Mouse (Mus musculus): ENCODE measurements around the gene Asf1a.
"Not testable (repeated sequence)": the region's sequence is repeated elsewhere in the genome, so short reads cannot be mapped to it uniquely, and the experiment has no call there.

The Asf1a gene

DNA sequence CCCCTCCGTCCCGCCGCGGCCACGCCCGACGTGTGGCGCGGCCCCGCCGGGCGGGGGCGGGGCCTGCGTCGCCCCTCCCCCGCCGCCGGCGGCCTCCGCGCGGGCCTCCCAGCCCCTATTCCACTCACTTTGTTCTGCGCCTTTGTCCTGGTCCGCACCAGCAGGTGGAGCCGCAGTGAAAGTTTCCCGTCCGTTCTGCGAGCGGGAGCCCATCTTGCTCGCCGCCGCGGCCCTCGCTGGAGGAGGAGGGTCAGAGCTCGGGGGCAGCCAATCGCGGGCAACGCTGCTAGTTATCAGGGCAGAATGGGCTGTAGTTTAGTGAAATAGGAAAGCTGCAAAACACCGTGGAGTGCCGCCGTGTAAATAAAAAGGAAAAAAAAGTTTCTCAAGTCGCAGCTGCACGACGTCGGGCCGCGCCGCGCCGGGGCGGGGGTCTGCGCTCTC is at the start of gene Asf1a:
Gene Asf1a, plus strand, starts transcription at position 81 of the 444 bp plus-strand sequence.
- DNase-seq: peak; percentile 99

DNA sequence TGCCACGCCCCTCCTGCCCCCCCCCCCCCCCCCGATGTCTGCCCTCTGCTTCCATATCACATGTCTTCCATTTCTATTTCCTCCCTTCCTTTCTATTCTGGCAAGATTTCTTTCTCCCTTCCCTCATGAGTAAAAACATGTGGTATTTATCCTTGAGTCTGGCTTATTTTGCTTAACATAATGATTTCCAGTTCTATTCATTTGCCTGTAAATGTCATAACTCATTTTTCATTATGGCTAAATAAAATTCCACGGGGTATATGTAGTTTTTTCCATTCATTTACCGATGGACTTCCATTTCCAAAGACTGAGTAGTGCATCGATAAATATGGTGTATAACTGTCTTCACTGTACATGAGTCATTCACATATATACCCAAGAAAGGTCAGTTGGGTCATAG is 34.6 kb upstream of the Asf1a start:
- DNase-seq: no peak

DNA sequence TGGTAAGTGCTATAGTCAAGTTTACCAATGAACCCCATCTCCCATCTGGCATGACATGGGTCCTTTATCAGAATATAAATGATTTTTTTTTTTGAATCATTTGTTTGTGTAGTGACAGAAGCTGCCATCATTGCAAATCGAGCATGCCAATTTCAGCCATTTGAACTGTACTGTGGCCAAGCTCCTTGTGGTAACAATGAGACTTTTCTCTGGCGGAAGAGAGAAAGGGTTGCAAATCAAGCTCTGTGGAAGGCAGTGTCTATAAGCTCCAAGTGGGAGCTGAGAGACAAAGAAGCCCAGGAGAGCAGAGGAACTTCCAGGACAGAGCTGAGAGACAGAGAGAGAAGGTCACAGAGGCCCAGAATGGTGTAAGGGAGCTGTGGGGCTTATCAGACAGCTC is 31.0 kb upstream of the Asf1a start:
- DNase-seq: no peak

DNA sequence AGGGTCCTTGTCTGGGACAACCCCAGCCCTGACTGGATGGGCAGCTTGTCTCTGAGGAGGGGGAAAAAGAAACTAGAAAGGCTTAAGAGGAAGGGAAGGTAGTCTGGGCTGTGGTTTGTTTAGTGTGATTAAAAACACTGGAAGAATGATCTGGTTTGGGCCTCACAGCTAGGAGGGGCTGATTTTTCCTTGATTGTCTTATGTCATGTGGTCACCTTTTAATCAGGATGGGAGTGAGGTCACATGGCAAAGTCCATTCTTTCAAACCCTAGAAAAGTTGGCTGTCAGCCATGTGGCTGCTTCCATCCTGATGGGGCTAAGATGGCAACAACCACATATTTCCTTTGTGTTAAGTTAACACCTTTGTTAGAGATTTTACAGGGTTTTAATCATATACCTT is 28.0 kb upstream of the Asf1a start:
- peak; percentile 6 for DNase-seq

DNA sequence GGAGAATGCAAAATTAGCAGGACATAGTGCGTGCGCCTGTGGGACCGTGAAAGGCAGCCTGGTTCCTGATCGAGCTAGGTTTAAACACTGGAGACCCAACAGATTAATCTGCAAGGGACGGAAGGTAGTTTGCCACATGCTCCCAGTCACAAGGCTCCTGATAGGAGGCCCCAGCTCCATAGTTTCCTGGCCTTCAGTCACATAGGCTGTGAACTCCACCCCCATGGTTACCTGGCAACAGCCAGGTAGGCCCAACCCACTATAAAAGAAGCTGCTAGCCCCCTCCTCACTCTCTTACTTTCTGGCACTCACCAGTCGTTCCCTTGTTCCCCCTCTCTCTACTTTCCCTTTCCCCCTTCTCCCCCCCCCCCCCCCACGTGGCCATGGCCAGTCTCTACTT is 16.4 kb upstream of the Asf1a start:
- peak; percentile 31 for DNase-seq

DNA sequence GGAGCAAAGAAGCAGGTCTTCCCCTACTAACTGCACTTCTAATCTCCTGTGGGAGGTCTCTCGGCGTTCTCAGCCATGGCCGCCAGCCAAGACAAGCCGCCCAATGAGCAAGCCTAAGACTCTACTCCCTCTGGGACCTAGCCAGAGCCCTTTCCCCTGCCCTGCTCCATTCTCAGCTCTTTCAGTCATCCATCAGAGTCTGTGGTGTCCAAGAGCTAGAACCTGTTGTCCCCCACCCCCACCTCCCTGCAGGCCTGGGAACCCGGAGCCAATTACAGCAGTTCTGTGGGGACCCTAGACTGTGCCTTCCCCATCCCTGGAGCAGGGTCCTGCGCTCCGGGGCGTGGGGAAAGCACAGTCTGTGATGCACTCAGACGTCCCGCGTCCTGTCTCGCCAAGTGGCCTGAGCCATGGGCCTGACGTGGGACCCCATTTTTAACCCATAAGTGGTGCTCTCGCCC is 15.9 kb upstream of the Asf1a start:
- DNase-seq: peak; percentile 77

DNA sequence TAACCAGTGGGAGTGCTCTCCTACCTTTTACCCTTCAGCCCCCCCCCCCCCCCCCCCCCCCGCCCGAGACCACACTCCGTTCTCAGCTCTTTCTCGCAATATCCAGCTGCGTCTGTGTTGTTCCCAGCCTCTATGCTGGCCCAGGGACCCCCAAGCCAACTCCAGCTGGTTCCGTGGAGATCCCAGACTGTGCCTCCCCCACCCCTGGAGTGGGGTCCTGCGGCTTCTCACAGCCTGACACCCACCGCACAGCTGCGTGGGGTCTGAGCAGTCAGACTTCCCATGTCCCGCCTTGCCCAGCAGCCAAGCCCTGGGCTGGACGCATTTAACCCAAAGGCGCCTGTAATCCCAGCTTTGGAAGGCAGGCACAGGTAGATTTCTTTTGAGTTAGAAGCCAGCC is 15.5 kb upstream of the Asf1a start:
- no peak for DNase-seq

DNA sequence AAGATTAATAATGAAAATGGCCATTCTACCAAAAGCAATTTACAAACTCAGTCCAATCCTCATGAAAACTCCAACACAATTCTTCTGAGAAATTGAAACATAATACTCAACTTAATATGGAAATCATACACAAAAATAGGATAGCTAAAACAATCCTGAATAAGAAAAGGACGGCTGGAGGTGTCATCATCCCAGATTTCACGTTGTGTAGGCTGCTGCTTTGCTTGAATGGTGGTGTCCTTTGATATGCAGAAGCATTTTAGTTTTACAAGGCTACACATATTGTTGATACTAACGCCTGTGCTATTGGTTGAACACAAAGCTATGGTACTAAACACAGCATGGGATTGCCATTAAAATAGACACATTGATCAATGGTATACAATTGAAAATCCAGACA is 10.8 kb upstream of the Asf1a start:
- DNase-seq: no peak

DNA sequence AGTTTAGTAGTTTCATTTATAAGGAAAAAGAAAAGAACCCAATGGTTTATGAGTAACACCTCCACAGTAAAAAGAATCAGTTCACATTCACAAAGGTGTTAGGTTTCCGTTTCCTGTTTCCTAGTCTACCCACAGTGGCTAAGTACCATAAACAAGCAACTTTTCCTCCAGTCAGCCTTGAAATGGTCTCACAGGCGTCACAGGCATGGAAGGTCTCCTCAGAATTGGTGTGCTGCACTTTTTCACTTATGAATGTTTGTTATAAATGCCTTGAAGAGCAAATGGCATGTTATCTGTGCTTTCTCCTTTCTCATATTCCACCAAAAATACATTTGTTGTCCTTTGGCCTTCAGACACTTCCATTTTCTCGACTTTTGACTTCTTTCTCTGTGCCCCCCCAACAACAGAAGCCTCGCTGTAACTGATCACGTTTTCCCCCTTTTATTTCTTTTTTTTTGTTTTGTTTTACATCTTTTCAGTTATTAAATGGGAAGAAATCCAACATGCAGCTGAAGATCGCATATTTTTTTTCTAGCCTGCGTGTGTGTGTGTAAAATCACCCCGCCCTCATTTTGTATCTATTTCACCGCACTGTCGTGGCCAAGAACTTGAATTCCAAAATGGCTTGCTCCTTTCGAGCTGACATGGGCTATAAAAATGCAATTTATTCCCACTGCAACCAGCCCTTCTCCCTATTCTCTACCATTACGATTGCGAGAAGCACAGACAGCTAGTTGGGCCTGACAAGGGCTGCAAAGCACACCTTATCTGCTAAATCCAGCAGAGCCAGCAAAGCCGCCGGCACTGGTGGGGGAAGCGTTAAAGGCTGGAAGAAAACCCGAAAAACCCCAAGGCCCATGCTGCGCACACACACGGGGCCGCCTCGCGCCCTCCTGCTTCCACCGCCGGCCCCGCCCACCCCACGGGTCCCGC is 547 bp upstream of the Asf1a start:
- DNase-seq: no peak

DNA sequence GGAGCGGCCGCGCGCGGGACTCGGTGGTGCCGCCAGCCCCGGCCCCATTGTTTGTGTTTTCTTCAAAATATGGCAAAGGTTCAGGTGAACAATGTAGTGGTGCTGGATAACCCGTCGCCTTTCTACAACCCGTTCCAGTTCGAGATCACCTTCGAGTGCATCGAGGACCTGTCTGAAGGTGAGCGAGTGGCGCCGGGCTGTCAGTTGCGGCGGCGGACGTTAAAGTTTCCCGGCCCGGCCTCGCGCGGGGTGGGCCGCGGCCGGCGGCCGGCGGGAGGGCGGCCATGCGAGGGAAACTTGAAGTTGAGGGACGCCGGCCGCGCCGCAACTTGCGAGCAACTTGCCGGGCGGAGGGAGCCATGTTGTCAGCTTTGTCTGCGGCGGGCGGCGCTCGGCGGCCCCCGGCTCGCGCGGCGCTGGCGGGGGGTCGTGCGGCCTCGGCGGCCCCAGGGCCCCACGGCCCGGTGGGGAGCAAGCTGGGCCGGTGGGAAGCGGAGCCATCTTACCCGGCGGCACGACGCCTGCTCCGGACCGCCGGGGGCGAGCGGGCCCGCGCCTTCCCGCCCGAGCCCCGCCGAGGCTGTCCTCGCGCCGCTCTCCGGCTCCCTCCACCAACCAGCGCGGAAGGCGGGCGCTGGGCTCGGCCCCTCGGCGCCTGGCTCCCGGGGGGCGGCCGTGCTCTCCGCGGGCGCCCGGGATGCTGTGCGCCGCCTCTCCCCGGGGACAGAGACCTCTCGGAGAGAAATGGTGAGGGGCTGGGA is 744 bp downstream of the Asf1a start:
- peak; percentile 70 for DNase-seq

DNA sequence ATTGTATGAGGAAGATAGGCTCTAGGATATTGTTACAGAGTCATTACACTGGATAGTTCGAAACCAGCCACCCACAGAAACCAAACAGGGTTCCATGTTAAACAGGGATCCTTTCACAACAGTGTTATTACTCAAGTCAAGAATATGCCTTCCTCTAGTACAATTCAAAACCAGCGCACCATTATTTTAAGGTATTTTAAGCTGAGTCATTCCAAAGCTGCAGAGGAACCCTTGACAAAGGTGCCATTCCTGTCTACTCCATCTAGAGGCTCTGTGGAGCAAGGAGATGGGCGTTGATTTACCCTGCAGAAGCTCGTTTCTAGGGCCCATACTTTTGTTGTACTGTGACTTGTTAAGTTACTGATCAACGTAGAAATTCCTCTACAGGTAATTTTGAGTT is 2.3 kb downstream of the Asf1a start:
- peak; percentile 33 for DNase-seq

DNA sequence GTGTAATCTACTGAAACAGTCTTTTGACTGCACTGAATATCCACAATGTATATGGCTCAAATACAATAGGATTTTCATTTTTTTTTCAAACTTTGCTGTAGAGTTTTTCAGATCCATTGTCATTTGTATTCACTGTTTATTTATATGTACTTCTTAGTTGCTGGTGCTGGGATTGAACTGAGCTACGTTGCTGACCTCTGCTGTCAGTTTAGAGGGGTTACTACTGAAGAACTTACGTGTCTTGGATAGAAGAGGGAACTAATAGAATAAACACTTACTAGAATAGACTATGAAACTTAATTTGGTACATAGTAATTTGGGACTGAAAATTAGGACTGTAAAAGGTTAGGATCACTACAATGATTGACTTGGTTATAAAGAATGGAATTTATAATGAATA is 8.8 kb downstream of the Asf1a start:
- no peak for DNase-seq

DNA sequence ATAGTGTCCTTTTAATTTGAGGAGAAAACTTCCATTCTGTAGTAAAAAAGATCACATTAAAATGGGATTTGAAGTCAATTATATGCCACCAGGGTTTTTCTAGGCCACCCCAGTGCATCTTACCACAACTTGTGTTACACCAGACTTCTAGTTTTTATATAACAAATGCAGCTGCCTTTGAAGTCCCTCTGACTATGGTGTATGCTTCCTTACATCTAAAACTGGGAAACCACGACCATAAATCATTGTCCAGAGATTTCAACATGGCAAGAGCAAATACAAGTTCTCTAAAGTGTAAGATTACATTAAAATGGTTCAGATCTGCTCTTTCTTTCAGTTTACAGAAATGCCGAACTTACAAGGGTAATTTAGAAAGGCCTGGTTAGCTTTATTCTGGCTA is 11.7 kb downstream of the Asf1a start:
- DNase-seq: no peak

DNA sequence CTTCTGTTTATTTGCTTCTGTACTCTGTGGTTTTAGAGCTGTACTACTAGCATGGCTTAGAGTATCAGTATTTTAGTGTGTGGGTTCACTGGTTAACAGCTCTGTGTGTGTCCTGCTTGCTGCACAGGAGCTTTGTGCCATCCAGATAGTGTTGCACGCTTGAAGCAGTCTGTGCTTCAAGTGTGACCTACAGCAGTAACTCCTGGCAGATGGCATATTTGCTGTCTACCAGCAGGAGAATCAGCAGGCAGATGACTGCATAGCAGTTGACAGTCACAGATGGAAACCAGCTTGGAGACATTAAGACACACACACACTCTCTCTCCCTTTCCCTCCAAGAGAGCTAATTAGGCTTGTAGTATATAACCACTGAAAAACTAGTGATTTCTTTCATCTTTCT is 15.6 kb downstream of the Asf1a start:
- peak; percentile 64 for DNase-seq

DNA sequence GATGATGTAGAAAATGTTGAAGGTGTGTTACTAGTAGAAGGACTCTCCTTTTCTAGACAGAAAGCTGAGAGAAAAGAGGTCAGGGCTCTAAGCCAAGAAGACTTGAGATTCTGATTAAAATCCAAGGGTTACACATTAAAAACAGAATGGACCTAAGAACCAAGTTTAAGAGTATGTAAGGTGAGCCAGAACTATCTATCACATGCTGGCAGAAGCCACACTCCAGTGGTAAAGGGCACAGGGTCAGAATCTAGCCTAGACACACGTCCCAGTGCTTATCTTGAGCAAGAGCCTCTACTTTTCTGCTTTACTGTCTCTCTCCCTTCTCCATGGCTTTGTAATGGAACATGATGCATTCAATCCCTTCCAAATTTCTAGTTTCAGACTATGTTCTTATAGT is 17.4 kb downstream of the Asf1a start:
- DNase-seq: no peak

DNA sequence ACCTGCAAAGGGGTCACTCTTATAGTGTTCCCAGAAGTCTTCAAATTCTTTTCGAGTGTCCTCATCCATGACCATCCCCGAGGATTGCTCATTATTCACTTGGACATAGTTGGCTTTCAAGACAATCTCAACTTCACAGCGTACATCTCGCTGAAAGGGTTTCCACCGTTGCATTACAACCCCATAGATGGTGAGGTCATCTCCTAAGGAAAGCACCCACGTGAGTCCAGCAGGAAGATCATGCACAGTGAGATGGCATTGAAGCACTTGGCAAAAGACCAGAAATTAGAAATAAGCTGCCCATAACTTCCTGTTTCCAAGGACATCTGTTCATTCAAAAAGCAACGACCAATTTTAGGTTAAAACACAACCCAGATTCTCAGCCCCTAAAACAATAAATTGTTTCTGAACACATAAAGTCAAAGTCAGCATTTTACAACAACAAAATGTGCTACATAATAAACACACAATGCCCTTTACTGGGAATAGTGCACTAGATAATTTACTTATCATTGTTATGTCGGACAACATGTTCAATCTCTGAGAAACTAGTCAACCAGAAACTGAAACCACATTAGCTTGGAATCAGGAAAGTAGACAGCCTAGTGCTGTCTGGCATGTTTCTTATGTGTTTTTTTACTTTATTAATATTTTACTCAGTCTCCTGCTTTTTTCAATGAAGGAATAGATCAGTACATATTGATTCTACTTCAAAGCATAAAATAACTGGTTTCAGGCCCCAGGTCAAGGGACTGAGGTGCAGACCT is 19.5 kb downstream of the Asf1a start:
- DNase-seq: no peak

DNA sequence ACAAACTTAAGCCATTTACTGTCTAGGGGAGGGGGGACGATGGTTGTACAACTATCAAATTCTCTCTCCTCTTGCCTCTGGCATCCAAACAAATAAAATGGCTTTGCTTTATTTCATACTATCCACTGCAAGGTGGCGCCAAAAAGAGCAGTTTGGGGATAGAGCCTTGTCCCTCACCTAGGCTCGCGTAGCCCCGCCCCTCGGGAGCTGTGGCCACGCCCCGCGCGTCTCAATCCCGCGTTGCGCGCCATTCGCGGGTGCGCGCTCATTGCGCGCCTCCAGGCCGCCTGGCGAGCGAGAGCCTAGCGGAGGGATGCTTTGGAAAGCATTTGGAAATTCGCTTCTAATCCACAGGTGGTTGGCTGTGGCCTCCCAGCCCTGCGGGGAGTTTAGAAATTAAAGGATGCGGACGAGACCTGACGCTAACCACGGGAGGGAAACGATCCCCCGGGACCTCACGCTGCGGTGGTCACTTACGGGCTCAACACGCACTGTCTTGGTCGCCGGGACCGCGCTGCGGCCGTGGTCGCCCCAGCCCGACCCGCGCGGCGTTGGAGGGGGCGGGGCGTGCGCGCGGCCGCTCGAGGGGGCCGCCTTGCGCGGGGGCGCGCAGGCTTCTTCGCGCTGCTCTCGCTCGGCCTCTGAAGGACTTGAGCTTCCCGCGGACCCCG is 32.8 kb downstream of the Asf1a start:
- DNase-seq: peak; percentile 92

DNA sequence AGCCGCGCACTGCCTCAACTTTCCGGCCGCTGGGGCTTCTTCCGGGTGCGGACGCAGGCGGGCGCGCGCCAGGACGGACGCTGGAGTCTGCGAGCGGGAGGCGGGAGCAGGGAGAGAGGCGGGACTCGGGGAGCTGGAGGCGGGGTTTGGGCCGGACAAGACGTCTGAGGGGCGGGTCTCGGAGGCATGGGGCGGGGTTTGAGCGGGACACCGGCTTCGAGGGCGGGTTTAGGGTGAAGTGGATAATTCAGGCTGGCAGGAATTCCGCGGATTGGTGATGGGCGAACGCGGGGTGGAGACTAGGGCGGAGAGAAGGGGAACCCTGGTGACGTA is 33.3 kb downstream of the Asf1a start:
- DNase-seq: peak; percentile 98

DNA sequence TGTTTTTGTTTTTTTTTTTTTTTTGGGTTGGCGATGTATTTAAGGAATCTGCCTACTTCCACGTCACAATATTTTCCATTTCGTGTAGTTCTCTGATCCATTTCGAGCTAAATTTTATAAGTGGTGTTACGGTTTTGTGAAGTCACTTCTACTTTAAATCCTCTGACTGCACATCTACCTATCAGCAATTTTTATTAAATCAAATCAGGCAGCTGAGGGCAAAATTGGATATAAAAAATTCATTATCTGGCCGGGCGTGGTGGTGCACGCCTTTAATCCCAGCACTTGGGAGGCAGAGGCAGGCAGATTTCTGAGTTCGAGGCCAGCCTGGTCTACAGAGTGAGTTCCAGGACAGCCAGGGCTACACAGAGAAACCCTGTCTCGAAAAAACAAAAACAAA is 33.8 kb downstream of the Asf1a start, which contains the start of gene Mcm9:
Gene Mcm9, minus strand, starts transcription at position 101 of the 400 bp plus-strand sequence.
- not testable (repeated sequence) for DNase-seq

DNA sequence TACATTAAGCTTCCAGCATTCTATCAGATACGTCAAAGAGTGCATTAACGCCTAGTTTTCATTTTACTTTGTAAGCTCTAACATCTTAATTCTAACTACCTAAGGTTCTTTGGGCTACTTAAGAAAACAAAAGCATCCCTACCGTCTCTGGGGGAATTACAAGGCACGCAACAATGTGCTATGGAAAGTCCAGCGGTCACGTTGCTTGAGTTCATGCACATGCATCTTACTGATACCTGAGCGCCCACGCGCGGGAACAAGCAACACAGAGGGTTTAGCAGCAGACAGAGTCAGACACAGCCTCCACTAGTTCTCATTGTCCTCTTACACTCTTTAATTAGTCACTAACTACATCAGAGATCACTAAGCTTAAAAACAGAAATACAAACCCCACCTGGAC is 37.6 kb downstream of the Asf1a start:
- DNase-seq: no peak

DNA sequence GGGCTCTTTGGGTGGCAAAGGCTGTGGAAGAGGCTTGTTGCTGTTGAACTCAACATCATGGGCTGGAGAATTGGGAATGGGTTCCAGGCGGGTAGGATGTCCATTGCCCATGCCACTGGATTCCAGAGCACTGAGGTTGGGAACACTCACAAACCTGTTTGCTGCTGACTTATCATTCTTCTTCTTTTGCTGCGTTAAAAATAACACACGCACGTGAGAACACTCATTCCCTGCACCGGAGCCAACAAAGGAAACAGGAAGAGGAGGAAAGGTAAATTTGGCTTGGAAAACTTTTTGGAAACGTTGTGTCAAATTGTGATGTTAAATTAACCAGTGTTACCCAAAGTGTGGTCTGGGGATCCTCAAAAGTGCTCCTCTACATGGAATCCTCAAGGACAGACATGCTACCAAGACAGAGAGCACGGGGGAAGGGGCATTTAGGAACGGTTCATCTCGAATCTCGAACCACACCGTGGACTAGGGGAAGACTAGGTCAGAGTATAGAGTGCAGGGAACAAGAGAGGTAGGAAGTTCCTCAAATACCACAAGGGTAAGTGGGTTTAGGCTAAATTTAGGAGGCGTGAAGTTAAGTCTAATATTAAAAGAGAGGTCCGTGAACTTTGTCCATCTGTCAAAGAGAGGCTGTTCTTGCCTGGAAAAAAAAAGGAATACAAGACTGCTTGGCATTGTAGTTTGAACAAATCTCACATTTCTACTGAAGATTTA is 38.9 kb downstream of the Asf1a start:
- DNase-seq: no peak

DNA sequence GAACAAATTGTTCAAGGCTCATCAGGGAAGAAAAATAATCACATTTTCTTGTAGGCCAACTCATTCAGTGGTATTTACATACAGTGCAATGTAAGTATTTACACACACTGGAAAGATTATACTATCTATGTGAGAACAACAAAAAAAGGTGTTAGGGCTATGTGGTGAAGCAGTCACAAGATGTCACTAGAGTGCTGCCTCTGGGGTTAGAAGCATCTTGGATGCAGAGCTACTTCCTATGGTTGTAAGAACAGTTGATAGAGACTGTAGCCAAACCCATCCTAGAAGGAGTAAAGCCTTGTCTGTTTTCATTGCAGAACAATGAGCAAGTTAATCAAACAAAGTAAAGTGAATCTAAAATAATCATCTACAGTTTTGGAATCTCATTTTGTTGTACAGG is 45.0 kb downstream of the Asf1a start:
- peak; percentile 63 for DNase-seq

All from retina, postnatal 1 day (tissue).